Mouse (Mus musculus) adrenal gland (tissue): ENCODE results near the gene Nrip2.

Experiments
- intact Hi-C: fragments of 180-260 bp; cut with DNase I; formaldehyde crosslinking; loops from one replicate; pipeline ENCODE4 v1.15.1; 2025

The Nrip2 gene

DNA sequence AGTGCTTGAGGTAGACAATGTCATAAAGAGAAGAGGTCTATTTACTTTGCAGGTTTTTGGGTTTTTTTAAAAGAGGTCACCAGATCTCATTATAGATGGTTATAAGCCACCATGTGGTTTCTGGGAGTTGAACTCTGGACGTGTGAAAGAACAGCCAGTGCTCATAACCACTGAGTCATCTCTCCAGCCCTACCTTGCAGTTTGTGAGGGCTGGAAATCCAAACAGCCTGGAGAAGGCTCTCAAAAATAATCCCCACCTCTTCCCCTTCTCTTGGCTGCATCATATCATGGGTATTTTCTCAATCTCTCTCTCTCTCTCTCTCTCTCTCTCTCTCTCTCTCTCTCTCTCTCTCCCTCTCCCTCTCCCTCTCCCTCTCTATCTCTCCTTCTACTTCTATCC, 8.4 kb upstream of the Nrip2 start:
- intact Hi-C loops: no loop called here

DNA sequence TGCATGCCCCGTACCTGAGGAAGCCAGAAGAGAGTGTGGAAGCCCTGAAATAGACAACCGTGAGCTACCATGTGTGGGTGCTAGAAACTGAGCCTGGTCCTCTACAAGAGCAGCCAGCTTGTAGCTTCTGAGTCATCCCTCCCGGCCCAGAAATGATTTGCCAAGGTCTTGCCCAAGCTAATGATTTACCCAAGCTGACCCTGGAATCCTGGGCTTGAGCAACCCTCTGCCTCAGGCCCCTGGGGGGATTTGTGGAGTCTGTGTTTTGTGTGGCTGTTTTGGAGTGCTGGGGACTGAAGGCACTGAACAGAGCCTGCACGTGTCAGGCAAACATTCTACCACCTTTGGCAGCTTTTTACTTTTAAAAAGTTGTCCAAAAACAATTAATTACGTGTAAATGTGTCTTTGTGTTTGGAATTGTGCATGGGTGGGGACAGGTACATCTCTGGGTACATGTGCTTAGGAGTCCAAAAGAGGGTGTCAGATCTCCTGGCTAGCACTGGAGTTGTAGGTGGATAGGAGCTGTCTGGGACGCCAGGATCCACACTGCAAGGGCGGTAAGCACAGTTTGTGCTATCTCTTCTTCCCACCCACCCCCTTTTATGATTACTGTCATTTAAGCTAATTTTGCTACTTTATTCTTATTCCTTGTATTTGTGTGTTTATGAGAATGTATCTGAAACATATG, 1.4 kb upstream of the Nrip2 start:
- intact Hi-C loops: no loop called here

DNA sequence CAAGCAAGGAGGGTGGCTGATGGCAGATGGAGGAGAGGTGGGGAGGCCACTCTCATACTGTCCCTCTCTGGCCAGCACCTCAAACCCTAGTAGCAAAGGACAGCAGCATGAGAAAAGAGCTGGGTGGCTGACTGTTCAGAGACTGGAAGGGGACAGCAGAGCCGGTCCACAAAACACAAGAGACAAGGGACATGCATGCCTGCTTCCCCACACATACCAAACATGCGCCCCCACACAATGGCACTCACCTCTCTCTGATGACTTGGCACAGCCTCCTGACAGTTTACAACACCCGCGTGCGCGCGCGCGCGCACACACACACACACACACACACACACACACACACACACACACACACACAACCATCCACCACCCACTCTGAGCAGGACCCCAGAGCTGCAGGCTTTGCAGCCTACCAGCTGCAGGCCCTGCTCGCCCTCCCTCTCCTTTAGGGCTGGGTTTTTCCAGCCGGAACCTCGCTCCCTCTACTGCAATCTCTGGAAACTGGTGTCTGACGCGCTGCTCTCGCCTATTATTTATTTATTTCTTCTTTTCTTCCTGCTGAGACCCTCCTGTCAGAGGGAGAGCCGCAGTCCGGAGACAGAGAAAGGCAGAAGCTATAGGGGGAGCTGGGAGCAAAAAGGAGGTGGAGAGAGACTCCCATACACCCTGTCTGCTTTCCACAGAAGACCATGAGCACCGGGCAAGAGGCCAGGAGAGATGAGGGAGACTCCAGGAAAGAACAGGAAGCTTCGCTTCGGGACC, 507 bp downstream of the Nrip2 start:
- intact Hi-C loops: no loop called here

DNA sequence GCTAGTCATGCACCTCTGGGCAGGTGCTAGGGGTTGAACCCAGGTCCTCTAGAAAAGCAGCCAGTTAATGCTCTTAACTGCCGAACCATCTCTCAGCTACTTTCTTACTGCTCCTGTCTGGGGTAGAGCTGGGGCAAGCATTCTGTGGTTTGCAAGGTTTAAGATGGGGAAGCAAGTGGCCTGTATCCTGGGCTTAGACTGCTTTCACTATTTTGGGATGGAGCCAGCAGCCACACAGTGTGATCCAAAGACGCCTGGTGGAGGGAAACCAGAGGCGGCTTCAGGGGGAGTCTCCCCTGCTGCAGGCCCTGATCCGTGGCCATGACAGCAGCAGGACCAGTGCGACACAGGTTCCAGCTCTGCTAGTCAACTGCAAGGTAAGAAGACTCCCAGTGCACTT, 5.6 kb downstream of the Nrip2 start:
- intact Hi-C loops: no loop called here

DNA sequence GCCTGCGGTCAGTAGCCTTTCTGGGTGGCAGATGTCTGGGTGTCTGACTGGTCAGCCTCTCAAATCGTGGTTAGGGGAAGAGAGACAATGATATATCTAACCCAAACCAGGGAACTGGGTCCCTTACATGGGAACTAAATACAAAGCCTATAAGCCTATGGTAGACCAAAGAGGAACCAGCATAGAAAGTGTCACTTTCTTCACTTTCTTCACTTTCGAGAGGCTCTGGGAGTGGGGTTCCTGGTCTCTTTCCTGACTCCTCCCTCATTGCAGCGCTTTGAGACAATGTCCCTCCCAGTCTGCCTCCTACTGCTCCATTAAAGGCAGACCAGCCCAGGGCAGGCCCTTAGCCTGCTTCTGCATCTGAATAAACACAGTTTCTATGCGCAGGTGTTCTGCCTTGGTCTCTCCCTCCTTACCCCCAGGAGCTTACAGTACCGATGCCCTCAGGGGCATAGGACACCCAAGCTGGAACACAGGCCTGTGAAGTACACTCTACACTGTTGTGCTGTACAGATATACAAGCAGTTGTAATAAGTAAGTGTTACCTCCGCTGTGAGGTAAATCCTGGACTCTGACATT, 9.5 kb downstream of the Nrip2 start:
- intact Hi-C loops: no loop called here

DNA sequence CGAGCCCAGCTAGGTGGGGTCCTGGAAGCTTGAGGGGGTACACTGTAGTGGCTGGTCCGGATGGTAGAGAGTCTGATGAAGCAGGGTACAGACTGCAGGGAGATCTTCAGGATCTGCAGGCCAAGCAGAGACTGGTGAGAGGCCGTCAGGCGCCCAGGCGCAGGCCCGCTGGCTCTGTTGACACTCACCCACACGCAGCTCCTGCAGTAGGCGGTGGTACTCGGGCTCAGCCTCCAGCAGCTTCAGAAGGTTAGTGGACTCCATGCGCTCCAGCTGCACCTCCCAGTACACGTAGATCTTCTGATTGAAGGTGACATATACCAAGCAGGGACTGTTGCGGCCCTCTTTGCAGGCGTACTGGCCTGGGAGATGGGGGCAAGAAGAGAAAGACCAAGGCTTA, 11.2 kb downstream of the Nrip2 start:
- intact Hi-C loops: loop anchor here (5.0 kb wide), 2 partner anchors 38 to 93 kb away; no protein-coding TSS in a partner anchor

DNA sequence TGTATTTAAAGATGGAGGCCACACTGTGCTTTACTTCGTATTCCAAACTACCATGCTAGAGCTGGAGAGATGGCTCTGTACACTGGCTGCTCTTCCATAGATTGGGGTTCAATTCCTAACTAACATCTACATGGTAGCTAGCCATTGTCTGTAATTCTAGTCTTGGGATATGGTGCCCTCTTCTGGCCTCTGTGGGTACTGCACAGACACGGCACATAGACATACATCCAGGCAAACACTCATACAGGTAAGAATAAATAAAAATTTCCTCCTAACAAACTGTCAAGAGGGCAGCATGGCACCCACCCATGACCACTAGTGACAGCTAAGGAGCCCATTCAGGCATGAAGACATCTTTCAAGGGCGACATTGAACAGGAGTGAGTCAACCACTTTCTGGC, 12.0 kb downstream of the Nrip2 start:
- intact Hi-C loops: loop anchor here (5.0 kb wide), 2 partner anchors 39 to 94 kb away; no protein-coding TSS in a partner anchor

DNA sequence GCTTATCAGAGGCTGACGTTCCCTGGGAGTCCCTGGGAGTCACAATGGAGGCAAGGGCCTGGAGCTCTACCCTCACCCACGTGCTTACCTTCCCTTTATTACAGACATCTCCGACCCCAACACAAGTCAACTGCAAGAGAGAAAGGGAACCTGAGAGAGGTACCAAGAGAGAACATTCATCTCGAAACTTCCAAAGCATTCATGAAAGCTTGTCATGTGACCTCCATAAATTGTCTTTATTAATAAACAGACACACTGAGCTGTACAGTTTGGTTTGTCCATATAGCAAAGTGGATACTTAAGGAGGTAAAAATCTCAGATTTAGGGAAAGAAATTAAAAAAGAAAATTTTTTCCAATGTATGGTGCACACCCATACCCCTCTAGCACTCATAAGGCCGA, 17.1 kb downstream of the Nrip2 start:
- intact Hi-C loops: no loop called here

DNA sequence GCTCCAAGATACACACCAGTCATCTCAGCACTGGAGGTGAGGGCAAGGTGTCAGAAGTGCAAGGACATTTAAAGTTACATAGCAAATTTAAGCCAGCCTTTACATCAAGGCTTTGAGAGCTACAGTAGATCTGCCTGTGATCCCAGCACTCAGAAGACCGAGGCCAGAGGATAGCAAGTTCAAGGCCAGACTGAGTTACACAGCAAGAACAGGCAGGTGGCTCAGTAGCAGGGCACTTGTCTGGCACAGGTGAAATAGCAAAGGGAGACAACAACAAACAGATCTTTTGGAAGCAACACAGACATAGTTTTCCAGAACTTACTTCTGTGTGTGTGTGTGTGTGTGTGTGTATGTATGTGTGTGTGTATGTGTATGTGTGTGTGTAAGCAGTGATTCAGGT, 19.0 kb downstream of the Nrip2 start:
- intact Hi-C loops: no loop called here

DNA sequence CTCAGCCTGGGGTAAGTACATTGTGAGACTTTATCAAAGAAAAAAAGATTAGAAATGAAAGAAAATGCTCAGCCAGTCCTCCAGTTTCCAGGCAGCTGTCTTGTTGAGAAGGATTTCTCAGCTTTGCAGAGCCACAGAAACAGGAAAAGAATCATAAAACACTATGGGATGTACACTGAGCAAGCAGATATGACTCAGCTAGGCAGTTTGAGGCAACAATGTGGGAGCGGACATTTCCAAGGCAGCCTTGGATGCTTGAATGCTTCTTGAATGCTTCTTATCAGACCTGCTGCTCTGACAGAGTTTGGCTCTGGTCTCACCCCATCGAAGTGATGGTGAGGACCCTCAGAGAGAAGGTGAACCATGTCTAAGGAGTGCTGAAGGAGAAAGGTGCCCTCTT, 21.9 kb downstream of the Nrip2 start:
- intact Hi-C loops: no loop called here

DNA sequence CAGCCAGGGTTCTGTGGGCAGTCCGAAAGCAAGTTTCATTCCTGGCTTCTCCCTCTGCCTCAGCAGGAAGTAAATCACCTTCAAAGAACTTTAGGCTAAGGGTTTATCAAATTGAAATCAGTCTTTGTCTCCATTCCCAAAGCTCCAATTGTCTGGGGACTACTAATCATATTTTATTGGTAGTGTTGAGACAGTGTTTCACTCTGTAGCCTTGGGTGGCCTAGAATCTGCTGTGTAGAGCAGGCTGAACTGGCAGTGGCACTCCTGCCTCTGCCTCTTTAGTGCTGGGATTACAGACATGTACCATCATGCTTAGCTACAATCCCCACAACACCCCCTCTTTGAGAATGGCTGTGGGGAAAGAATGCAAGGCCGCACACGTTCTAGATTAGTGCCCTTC, 22.4 kb downstream of the Nrip2 start:
- intact Hi-C loops: no loop called here

DNA sequence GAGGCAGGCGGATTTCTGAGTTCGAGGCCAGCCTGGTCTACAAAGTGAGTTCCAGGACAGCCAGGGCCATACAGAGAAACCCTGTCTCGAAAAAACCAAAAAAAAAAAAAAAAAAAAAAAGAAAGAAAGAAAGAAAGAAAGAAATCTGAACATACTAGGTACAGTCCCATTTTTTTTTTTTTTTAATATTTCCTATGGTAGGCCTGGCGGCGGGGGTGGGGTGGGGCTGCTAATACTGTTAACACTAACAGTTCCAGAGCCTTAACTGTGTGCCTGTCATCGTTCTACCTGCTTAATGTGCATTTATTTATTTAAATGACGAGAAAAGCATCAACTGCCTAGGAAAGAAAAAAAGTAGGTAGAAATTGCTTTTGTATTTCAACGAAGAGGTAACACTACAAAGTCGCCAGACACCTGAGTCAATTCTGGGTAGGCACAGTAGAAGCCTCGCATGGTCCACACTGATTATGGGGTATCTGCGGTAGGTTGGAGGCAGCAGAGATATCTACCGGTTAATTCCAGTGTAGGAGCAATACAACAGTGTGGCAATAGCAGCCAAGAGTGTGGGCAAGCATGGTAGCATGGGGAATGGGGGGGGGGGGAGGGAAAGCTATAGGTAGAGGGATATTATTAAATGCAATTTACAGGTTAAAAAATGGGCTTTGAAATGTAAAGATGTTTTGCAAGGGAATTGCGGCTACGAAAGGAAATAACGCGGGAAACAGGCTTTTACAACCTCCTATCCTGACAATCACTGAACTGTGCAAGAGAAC, 24.6 kb downstream of the Nrip2 start:
- intact Hi-C loops: no loop called here

DNA sequence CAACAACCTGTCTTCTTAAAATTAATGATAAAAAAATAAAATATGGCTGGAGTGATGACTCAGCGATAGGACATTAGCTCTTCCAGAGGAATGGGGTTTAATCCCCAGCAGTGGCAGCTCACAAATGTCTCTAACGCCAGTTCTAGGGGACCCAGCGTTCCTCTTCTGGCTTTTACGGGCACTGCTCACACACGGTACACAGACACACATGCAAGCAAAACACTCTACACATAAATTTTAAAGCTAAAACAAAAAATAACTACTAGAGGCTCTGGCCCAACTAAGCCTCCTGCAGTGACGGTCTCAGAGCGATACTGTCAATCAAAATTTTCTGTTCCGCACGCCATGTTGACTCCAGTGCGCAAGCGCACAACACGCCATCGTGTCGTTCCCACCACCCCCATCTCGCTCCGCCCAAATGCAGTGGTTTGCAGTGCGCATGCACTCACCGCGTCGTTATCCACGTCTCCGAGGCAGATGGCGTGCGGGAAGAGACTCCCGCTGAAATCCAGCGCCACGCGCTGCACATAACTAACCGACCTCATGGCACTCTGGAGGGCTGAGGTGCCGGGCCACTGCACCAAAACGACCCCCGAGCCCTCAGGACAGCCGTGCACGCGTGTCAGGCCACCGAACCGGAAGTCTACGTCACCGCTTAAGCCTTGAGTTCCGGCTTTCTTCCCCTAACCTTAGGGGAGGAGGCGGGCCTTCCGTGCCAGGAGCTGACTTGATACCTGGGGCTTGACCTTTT, 25.3 kb downstream of the Nrip2 start, which contains the start of gene Itfg2:
Gene Itfg2 (minus strand): TSS at position 663 of the 751 bp plus-strand sequence.
- intact Hi-C loops: no loop called here

DNA sequence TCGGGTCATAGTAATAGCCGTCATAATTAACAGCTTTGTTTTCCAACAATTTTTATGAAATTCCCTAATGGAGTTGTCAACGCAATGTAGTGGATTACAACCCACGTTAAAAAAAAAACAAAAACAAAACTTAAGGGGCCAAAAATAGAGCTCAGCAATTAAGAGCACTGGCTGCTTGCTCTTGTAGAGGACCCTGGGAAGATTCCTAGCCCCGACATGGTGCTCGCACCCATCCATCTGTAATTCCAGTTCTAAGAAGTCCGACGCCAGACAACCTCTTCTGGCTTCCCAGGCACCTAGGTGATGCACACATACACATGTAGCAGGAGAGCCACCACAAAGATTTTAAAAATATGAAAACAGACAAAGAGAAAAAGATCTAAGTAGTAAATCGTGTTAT, 25.9 kb downstream of the Nrip2 start:
- intact Hi-C loops: no loop called here

DNA sequence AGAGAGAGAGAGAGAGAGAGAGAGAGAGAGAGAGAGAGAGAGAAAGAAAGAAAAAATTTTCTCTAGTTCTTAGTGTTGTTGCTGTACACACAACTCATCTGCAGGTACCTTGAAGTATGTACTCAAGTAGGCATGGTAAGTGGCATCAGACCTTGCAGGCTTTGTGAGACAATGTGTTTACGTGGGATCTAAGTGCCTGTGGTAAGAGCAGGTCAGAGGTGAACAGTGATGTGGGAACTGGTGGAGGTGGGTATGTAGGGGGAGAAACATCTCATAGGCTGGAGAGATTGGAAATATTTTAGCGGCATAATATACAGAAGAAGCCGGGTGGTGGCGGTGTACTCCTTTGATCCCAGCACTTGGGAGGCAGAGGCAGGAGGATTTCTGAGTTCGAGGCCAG, 28.5 kb downstream of the Nrip2 start:
- intact Hi-C loops: no loop called here

DNA sequence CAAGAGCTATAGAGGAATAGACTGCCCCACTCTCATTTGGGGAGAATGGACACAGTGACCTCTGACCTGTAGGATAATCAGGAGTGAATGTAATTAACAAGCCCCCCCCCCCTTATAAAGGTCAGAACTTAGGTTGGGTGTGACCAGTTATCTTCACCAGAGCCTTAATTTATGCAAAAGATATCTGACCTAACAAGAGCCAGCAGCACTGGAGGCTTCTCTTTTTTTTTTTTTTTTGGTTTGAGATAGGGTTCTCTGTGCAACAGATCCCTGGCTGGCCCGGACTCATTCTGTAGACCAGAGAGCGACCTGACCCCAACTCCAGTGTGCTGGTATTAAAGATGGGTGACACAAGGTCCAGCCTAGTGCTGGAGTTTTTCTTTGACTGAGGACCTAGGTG, 30.2 kb downstream of the Nrip2 start:
- intact Hi-C loops: no loop called here

DNA sequence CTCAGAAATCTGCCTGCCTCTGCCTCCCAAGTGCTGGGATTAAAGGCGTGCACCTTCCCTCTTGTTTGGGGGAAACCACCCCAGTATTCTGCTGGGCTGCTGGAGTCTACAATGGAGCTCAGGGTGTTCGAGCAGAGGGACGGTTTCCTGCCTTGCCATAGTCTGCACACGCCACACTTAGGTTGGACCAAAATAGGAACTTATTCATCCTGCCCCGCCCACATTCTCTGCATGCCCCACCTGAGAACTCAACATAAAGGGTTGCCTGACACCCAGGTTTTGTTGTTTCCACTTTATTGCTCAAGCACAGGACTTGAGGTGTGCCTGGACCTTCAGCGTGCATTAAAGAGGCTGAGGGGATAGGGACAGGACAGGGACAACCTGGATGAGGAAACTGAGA, 30.7 kb downstream of the Nrip2 start:
- intact Hi-C loops: no loop called here

DNA sequence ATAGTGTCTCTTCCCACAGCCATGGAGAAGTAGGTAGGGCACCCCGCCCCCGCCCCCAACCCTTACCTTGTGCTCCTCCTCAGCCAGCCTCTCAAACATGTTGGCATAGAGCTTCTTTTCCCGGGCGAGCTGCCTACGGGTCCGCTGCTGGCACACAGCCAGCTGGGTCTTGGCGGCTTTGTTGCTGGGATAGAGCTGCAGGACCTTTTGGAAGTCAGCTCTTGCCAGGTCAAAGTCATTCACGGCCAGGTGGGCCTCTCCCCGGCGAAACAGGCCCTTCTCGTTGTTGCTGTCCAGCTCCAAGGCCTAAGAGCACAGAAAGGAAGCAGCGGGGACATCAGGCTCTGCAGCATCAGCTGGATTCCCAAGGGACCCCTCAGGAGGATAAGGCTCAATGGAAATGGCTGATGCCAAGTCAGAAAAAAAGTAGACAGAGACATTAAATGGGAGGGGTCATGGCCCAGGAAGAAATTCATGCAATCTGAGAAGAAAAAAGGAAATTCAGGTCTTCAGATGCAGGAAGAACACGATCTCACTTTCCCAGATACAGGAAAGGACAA, 33.3 kb downstream of the Nrip2 start:
- intact Hi-C loops: no loop called here

DNA sequence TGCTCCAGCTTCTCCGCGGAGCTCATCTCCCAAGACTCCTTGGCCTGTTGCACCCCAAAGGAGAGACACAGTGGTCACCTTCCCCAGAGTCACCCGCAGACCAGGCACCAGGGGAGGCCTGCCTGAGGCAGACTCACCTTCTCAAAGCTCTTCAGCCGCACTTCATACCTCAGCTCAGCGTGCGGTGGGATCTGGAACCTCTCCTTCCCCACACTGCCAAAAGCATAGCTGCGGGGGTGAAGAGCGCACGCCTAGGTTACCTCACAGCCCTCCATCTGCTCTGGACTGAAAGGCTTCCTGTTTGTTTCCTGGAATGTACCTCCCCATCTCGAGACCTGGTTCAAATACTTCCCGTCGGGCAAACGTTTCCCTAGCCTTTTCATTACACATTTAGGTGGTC, 34.5 kb downstream of the Nrip2 start:
- intact Hi-C loops: no loop called here

DNA sequence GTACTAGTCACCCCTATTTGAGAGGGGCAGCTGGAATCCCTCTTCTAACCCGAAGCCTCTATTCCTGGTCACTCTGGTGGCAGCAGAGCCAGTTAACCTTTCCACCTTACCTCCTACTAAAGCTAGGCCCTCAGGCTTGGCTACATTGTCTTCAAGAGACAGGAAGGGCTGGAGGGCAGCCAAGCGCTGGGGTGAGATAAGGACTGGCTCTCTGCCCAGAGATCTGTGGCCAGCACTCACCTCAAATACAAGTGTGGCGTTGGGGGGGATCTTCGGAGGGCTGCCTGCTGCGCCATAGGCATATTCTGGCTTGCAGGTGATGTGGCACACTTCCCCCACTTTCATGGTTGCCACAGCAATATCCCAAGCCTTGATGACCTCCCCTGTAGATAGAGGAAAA, 36.4 kb downstream of the Nrip2 start:
- intact Hi-C loops: no loop called here
